Mouse (Mus musculus): Measurements from ENCODE around the gene Vcpkmt. TPM values are rescaled to one million over a fixed set of nuclear protein-coding genes. Genes with fewer than 3 reads are reported as not detected.

The Vcpkmt gene
- total and polyA plus RNA-seq, 3 experiments: 18.8 to 43.1 TPM; not detected in 1

DNA sequence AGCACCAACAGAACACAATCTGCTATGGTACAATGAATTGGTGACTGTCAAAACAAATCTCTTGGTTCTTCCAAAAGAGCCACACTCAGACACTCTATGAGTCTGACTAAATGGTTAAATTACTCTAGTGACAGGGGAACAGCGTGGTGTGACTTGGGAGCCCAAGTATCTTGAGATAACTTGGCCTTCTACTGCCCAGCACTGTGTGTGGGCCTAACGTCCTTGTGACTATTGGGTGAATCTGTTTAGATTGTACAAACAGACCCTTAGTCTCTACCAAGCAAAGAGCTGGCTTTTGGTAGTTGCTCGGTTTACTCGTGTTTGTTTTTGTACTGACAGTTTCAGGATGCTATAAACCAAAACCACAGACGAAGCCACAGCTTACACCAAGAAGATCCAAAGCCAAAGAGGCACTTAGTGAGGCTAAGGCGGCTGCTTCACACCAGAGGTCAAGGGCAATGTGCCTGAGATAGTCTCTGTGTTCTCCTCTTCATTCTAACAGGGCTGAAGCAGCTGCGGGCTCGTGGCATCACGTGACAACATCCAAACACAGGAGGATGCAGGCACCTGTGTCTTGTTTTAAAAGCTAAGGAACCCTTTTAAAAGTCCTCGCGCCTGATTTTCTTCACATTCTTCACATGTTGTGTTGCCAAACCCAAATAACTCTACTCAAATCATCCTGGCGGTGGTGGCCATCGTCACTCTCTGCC is 53.0 kb downstream of the Vcpkmt start:
- H3K36me3 ChIP-seq (ENCODE audit: control insufficient read depth in 1 of 2, insufficient read depth in 2 of 2, low read length in 2 of 2): peaks cover 0 to 2% of the 10 kb centered on the region in 2 experiments; a peak in 1 of 4 replicates
- no peaks in the 10 kb centered on the region for H3K27me3 ChIP-seq (ENCODE audit: control insufficient read depth in 1 of 2, insufficient read depth in 2 of 2, low read length in 2 of 2)
- peaks cover 0 to 17% of the 10 kb centered on the region in 2 experiments; a peak in 3 of 4 replicates for H3K4me1 ChIP-seq (ENCODE audit: control insufficient read depth in 1 of 2, insufficient read depth in 2 of 2, low read length in 2 of 2)
- no peaks in the 10 kb centered on the region for H3K9me3 ChIP-seq (replicated peaks; ENCODE audit: insufficient read depth, low read length)
- no peak overlapping the region for H3K4me3 ChIP-seq (ENCODE audit: control insufficient read depth in 1 of 2, insufficient read depth in 1 of 2, low read depth in 2 of 2, low read length in 2 of 2)
- no peak overlapping the region for H3K9ac ChIP-seq (ENCODE audit: control insufficient read depth, low read depth, low read length, poor library complexity, severe bottlenecking)
- no peak overlapping the region for H3K27ac ChIP-seq (ENCODE audit: control insufficient read depth, low read depth, low read length)
- TF ChIP-seq NELFE (IDR thresholded peaks at IDR 0.05; ENCODE audit: low read depth, low read length) (no peak), KAT2A (conservative IDR thresholded peaks at IDR 0.05; ENCODE audit: low read depth, low read length) (no peak), USF2 (IDR thresholded peaks at IDR 0.05; ENCODE audit: borderline replicate concordance in 1 of 2, insufficient read depth in 1 of 2, low read depth in 1 of 2, low read length in 2 of 2) (no peak), SMC3 (IDR thresholded peaks at IDR 0.05; ENCODE audit: low read depth, low read length) (no peak), MXI1 (IDR thresholded peaks at IDR 0.05; ENCODE audit: low read depth, low read length) (no peak), MYB (IDR thresholded peaks at IDR 0.05; ENCODE audit: low read depth, low read length) (no peak), ZC3H11A (IDR thresholded peaks at IDR 0.05; ENCODE audit: low read depth, low read length) (no peak), EP300 (IDR thresholded peaks at IDR 0.05; ENCODE audit: low read depth in 1 of 2, low read length in 2 of 2) (no peak)
- DNase-seq (ENCODE audit: low read depth, low spot score): no peak
- H3K79me2 ChIP-seq (ENCODE audit: control insufficient read depth, insufficient read depth, low read length, poor library complexity): no peaks in the 10 kb centered on the region

DNA sequence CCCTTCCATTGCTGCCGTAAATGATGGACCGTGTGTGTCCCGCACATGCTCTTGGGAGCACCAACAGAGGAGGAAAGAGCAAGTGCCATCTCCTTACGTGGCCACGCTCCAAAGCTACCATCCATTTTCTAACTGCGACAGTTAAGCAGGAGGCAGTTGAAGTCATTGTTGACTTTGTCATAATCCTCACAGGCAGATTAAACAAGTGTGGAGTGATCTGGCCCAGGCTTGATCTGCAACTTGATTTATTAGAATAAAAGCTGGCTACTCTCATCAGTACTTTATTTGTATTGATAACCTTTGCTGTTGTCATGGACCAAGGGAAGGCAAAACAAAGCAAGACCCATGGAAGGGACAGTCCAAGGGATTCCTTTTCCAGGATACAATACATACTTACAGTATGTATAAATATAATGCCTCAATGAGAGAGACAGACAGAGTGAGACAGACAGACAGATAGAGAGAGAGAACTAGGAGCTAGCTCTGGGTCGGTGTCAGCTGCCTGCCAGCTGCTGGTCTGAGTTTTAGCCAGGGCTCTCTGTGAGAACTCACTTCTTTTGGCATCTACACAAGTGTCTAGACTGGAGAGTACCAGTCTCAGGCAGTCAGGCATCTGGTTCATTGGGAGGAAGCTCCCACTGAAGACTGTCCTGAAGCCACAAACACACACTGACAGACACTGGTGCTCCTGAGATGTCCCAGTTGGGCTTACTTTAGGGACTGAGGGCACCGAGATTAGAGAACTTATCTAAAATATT is 54.4 kb downstream of the Vcpkmt start:
- H3K9ac ChIP-seq (ENCODE audit: control insufficient read depth, low read depth, low read length, poor library complexity, severe bottlenecking): no peak overlapping the region
- H3K4me1 ChIP-seq (ENCODE audit: control insufficient read depth in 1 of 2, insufficient read depth in 2 of 2, low read length in 2 of 2): peaks cover 0 to 17% of the 10 kb centered on the region in 2 experiments; a peak in 3 of 4 replicates
- H3K36me3 ChIP-seq (ENCODE audit: control insufficient read depth in 1 of 2, insufficient read depth in 2 of 2, low read length in 2 of 2): peaks cover 0 to 2% of the 10 kb centered on the region in 2 experiments; a peak in 1 of 4 replicates
- no peaks in the 10 kb centered on the region for H3K9me3 ChIP-seq (replicated peaks; ENCODE audit: insufficient read depth, low read length)
- no peak for DNase-seq (ENCODE audit: low read depth, low spot score)
- TF ChIP-seq ZNF384 (IDR thresholded peaks at IDR 0.05; ENCODE audit: low read depth, low read length) (no peak), RCOR1 (IDR thresholded peaks at IDR 0.05; ENCODE audit: low read depth, low read length) (no peak), CHD1 (IDR thresholded peaks at IDR 0.05; ENCODE audit: low read depth, low read length) (no peak), ZMIZ1 (IDR thresholded peaks at IDR 0.05; ENCODE audit: low read depth, low read length) (no peak), TAL1 (IDR thresholded peaks at IDR 0.05; ENCODE audit: low read length) (no peak), TBP (IDR thresholded peaks at IDR 0.05; ENCODE audit: low read depth, low read length) (no peak), NRF1 (IDR thresholded peaks at IDR 0.05; ENCODE audit: insufficient read depth, low read depth, low read length, poor library complexity, severe bottlenecking) (no peak)
- no peaks in the 10 kb centered on the region for H3K27me3 ChIP-seq (ENCODE audit: control insufficient read depth in 1 of 2, insufficient read depth in 2 of 2, low read length in 2 of 2)
- no peaks in the 10 kb centered on the region for H3K79me2 ChIP-seq (ENCODE audit: control insufficient read depth, insufficient read depth, low read length, poor library complexity)
- no peak overlapping the region for H3K4me3 ChIP-seq (ENCODE audit: control insufficient read depth in 1 of 2, insufficient read depth in 1 of 2, low read depth in 2 of 2, low read length in 2 of 2)
- no peak overlapping the region for H3K27ac ChIP-seq (ENCODE audit: control insufficient read depth, low read depth, low read length)

Other genes with a start within 250 kb of the Vcpkmt start
- 32.1 and 33.4 TPM in 2 replicates for gene Nemf, start 225.9 kb downstream of the Vcpkmt start, total RNA-seq (2012; rRNA removed)
- 10 to 100 TPM in 1 of 2 experiments, not detected in 1; 30.2 TPM for gene Nemf, start 225.9 kb downstream of the Vcpkmt start, polyA plus RNA-seq (2012; ENCODE audit: insufficient read depth in 1 of 2, insufficient read length in 2 of 2, low read depth in 1 of 2, low replicate concordance in 2 of 2, missing spikeins in 1 of 2)
- gene Arf6, start 210.9 kb downstream of the Vcpkmt start, total RNA-seq (2012; rRNA removed): 132 and 140 TPM in 2 replicates
- gene Arf6, start 210.9 kb downstream of the Vcpkmt start, polyA plus RNA-seq (2012; ENCODE audit: insufficient read depth in 1 of 2, insufficient read length in 2 of 2, low read depth in 1 of 2, low replicate concordance in 2 of 2, missing spikeins in 1 of 2): 100 to 1,000 TPM; 181 to 192 TPM
- 0.69 and 1.7 TPM in 2 replicates for gene Gm9887, start 210.6 kb downstream of the Vcpkmt start, total RNA-seq (2012; rRNA removed)
- gene Gm9887, start 210.6 kb downstream of the Vcpkmt start, polyA plus RNA-seq (2012; ENCODE audit: insufficient read depth in 1 of 2, insufficient read length in 2 of 2, low read depth in 1 of 2, low replicate concordance in 2 of 2, missing spikeins in 1 of 2): 1 to 10 TPM in 1 of 2 experiments, not detected in 1; 4.9 TPM
- gene Sos2, start 98.8 kb upstream of the Vcpkmt start, total RNA-seq (2012; rRNA removed): 9.8 and 10.8 TPM in 2 replicates
- gene Sos2, start 98.8 kb upstream of the Vcpkmt start, polyA plus RNA-seq (2012; ENCODE audit: insufficient read depth in 1 of 2, insufficient read length in 2 of 2, low read depth in 1 of 2, low replicate concordance in 2 of 2, missing spikeins in 1 of 2): 10 to 100 TPM in 1 of 2 experiments, not detected in 1; 17.8 TPM
- gene L2hgdh, start 141.8 kb upstream of the Vcpkmt start, total RNA-seq (2012; rRNA removed): 23.9 and 31.6 TPM in 2 replicates
- 10 to 100 TPM in 1 of 2 experiments, not detected in 1; 18.3 TPM for gene L2hgdh, start 141.8 kb upstream of the Vcpkmt start, polyA plus RNA-seq (2012; ENCODE audit: insufficient read depth in 1 of 2, insufficient read length in 2 of 2, low read depth in 1 of 2, low replicate concordance in 2 of 2, missing spikeins in 1 of 2)
- 9.4 and 13.7 TPM in 2 replicates for gene Atp5s, start 141.9 kb upstream of the Vcpkmt start, total RNA-seq (2012; rRNA removed)
- gene Atp5s, start 141.9 kb upstream of the Vcpkmt start, polyA plus RNA-seq (2012; ENCODE audit: insufficient read depth in 1 of 2, insufficient read length in 2 of 2, low read depth in 1 of 2, low replicate concordance in 2 of 2, missing spikeins in 1 of 2): 10 to 100 TPM in 1 of 2 experiments, not detected in 1; 12.7 TPM
- 0.08 TPM in 1 of 2 replicates, not detected in the other for gene Cdkl1, start 208.2 kb upstream of the Vcpkmt start, total RNA-seq (2012; rRNA removed)
- under 1 TPM in 1 of 2 experiments, not detected in 1; 0.32 TPM for gene Cdkl1, start 208.2 kb upstream of the Vcpkmt start, polyA plus RNA-seq (2012; ENCODE audit: insufficient read depth in 1 of 2, insufficient read length in 2 of 2, low read depth in 1 of 2, low replicate concordance in 2 of 2, missing spikeins in 1 of 2)